Mouse (Mus musculus) neural tube, embryonic 10.5 days (tissue): ENCODE measurements around the gene Pdk1.

Source experiments
- DNase-seq: peaks from one replicate; pipeline ENCODE4 v3.0.0-alpha.2; 2017; ENCODE audit warnings: low spot score; ENCODE audit errors: extremely low spot score

Pdk1 gene

GRCm38 (mm10) chr2:71937649-71938308 lies 64.8 kb downstream of the Pdk1 start:
- no peak for DNase-seq

GRCm38 (mm10) chr2:71938716-71939393 lies 65.8 kb downstream of the Pdk1 start:
- no peak for DNase-seq

- no peak for DNase-seq
Measured at GRCm38 (mm10) chr2:71941005-71941720, 68.1 kb downstream of the Pdk1 start.

- no peak for DNase-seq
Measured at GRCm38 (mm10) chr2:71941721-71942087, 68.7 kb downstream of the Pdk1 start.

- DNase-seq, result no peak
Measured at GRCm38 (mm10) chr2:71951212-71951611, 78.2 kb downstream of the Pdk1 start.
